Mouse (Mus musculus) layer of hippocampus, adult 8-10 months (tissue): Measurements from ENCODE around the gene Gstp2. TPM values are rescaled to one million over a fixed set of nuclear protein-coding genes. Genes with fewer than 3 reads are reported as not detected.
"Not testable (repeated sequence)": the region's sequence is repeated elsewhere in the genome, so short reads cannot be mapped to it uniquely, and the experiment has no call there.

Source experiments
- DNase-seq, 2 experiments: peaks; one replicate each; pipeline ENCODE4 v3.0.0; 2022; ENCODE audit warnings: low spot score in 2 of 2
- total RNA-seq, 4 experiments: library from RNA; stranded (reverse); gene quantifications; 2 replicates each; pipeline ENCODE4 v1.2.4; 2022

Gene Gstp2
- total RNA-seq, 4 experiments from 2014 or later, result 44.8 to 75.0 (median 48.9) TPM

GRCm38 (mm10) chr19:4051741-4052515 is 6.1 kb upstream of the Gstp2 start:
- peak in 1 of 2 experiments; percentile 46 for DNase-seq

GRCm38 (mm10) chr19:4051016-4051415 is 5.2 kb upstream of the Gstp2 start:
- no peak for DNase-seq

DNA sequence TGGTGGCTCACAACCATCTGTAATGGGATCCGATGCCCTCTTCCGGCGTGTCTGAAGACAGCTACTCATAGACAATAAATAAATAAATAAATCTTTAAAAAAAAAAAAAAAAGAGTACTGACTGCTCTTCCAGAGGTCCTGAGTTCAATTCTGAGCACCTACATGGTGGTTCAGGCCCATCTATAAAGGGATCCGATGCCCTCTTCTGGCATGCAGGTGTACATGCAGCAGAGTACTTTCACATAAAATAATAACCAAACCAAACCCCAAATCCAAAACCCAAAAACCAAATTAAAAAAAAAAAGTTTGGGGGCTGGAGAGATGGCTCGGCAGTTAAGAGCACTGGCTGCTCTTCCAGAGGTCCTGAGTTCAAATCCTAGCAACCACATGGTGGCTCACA is 3.2 kb upstream of the Gstp2 start:
- not testable (repeated sequence) for DNase-seq

DNA sequence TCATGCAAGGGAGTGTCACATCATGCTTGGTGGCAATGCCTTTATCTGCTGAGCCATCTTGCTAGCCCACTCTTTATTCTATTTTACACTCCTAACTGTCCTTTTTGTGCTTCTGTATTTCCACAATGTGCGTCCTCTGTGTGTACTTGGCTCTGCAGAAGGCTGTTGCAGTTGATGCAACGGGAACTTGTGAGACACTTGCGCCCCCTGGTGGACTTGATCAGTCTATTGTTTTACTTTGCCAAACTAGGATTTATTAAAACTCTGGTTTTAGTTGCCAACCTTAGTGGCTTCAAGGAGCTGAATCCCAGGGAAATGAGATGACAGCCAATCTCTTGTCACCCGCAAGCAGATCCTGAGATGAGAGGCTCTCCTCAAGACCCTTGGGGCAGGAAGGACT is 2.0 kb upstream of the Gstp2 start:
- DNase-seq, result peak in 1 of 2 experiments; percentile 73

GRCm38 (mm10) chr19:4046866-4047254 is 1.0 kb upstream of the Gstp2 start:
- no peak for DNase-seq

- DNase-seq, result not testable (repeated sequence)
Measured at GRCm38 (mm10) chr19:4044109-4044508, 1.7 kb downstream of the Gstp2 start.

DNA sequence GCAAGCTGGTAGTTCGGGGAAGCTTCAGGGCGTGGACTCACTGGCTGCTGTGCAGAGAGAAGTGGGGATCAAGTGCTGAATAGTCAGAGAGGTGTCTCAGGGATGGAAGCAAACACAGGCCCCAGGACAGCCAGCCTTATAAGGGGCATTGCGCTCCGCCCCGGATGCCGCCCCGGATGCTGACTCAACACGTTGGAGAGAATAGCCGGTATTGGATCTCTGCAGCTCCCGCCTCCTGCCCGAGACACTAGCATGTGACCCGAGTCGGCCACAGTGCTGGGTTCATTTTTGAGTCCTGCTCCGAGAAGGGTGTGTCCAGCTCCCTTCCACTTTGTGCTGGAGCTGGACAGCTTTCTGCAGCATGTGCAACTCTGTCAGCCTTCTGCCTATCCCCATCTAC is 3.7 kb downstream of the Gstp2 start:
- DNase-seq, result no peak

- DNase-seq, result not testable (repeated sequence)
Measured at GRCm38 (mm10) chr19:4041500-4041899, 4.3 kb downstream of the Gstp2 start.

DNA sequence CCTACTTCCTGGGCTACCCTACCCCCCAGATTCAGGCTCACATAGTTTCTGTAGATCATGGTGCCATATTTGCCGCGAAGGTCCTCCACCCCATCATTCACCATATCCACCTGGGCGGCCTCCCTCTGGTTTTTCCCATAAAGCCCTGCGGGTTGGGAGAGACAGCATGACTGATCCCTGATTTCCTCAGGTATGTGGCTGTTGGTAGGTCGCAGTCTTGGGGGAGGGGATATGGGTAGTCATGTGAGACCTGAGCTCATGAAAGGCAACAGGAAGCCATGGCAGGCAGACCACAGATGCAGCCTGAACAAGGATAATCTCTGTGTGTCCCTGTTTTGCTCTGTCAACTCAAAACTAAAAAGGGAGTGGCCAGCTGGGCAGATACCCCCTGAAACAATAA is 4.9 kb downstream of the Gstp2 start:
- DNase-seq, result not testable (repeated sequence)

- DNase-seq, result peak; percentile 88 to 91
Measured at GRCm38 (mm10) chr19:4037788-4038232, 8.0 kb downstream of the Gstp2 start, which contains the start of gene Gstp1. Gene Gstp1, minus strand, starts transcription at chr19:4037985.

DNA sequence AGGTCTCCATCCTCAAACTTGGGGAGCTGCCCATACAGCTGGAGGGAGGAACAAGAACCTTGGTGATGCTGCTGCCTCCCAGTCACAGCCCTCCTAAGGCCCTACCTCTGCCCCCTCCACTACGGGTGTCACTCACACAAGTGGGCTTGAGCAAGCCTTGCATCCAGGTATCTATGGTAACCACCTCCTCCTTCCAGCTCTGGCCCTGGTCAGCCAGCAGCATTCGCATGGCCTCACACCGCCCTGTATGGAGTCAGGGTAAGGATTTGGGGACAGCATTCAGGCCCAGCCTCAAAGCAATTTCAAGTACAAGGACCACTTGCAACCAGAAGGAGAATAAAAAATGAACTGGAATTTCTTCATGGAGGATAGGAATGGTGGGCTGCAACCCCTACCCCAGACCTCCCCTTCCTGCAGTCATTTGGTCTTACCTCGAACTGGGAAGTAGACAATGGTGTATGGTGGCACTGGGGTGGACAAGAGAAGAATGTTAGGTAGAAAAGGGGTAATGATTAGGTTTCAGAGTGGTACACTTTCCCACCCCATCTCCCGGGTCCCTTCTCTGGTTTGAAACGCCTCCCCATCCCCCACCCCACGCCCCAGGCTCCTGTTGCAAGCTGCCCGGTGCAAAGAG is 8.6 kb downstream of the Gstp2 start:
- not testable (repeated sequence) for DNase-seq

DNA sequence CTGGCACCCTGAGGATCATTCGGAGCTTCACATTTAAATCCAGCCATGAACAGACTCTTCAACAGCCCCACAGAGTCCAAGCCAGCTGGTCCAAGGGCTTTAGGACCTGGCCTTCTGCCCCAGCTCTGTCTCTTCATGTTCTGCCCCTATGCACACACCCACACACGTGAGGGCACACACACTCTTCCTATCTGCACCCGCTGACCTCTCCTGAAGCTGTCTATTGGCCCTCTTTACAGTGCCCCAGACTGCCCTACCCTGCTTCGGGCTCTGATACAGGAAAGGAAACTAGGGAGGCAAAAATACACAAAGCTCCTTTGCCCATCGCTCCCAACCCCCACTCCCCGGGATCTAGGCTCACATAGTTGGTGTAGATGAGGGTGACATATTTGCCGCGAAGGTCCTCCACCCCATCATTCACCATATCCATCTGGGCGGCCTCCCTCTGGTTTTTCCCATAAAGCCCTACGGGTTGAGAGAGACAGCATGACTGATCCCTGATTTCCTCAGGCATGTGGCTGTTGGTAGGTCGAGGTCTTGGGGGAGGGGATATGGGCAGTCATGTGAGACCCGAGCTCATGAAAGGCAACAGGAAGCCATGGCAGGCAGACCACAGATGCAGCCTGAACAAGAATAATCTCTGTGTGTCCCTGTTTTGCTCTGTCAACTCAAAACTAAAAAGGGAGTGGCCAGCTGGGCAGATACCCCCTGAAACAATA is 9.3 kb downstream of the Gstp2 start:
- DNase-seq, result no peak

DNA sequence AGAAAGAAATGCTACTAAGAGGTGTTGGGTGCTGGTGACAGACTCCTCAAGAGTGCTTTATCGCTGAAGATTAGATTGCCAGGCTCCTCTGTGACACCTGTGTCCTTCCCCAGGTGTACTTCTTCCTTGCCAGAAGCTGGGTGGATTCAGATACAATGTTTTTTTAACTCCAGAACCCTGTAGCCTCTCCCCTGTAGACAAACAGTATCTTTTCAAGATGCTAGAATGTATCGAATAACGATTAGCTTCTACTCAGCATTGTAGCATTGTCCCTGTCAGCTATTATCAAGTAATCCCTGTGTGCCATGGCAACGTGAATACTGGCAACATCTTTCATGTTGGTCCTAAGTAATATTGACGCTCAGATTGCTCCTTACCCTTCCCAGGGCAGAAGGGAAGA is 12.1 kb downstream of the Gstp2 start:
- no peak for DNase-seq

- DNase-seq, result no peak
Measured at GRCm38 (mm10) chr19:4033298-4033697, 12.5 kb downstream of the Gstp2 start.

DNA sequence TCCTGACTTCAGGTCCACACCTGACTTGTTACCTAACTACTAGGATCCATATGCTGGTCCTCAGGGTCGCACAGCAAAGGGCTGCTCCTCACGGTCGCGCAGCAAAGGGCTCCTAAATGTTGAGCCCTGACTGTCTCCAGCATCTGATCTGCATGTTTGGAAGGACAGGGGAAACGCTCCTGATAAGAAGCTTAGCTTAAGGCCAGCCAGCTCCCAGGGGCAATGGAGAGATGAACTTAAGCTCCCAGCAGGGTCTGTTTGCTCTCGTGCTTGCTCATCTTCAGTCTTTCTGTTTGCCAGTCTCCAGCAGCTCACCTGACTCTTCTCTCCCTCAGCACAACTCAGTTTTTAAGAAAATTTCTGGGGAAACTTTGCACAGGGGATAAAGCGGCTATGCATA is 13.2 kb downstream of the Gstp2 start:
- DNase-seq, result no peak

DNA sequence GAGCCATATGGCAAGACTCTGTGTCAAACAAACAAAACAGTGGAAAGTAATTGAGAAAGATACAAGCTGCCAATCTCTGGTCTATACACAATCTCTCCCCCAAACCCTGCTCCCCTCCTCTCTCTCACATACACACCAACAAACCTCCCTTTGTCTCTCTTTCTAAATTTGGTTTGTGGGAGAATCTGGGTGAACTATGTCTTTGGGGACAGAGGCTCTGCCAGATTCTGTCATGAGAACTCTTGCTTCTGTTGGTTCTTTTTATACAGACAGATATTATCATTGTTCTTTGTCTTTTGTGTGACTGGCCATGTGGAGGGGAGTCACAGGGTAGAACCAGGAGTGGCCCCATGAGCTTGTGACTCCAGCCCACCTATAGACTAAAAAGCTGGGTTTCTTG is 18.2 kb downstream of the Gstp2 start:
- no peak for DNase-seq

- no peak for DNase-seq
Measured at GRCm38 (mm10) chr19:4023185-4023584, 22.6 kb downstream of the Gstp2 start.

DNA sequence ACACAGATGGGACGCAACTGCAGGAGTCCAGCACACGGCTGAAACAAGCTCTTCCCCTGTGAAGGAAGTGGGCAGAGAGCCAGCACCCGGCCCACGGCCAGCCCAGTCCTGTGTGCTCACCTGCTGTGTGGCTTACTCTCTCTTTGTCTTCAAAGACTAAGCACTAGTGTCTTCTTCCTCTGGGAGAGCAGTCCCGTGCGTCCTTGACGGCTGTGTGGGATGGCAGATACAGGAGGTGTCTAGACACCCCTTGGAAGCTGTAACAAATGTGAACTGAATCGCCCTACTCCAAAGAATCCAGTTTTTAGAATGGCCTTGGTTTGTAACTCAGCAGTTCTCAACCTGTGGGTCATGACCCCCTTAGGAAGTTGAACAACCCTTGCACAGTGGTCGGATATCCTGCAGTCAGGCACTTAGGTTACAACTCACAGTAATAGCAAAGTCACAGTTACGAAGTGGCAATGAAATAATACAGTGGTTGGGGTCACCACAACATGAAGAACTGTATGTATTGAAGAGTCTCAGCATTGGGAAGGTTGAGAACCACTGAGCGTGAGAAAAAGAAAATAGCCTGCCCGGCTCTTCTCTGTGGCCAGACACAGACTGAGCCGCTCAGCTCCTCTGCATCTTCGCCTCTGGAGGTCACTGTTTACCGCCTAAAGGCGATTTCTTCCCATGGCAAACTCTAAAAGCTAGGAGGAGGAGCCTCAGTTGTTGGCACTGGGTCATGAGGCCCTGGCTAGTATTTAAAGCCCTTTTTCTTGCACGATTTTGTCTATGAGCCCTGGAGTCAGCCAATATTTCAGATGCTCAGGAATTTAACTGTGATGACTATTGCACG is 26.9 kb downstream of the Gstp2 start:
- DNase-seq, result peak; percentile 78 to 84

DNA sequence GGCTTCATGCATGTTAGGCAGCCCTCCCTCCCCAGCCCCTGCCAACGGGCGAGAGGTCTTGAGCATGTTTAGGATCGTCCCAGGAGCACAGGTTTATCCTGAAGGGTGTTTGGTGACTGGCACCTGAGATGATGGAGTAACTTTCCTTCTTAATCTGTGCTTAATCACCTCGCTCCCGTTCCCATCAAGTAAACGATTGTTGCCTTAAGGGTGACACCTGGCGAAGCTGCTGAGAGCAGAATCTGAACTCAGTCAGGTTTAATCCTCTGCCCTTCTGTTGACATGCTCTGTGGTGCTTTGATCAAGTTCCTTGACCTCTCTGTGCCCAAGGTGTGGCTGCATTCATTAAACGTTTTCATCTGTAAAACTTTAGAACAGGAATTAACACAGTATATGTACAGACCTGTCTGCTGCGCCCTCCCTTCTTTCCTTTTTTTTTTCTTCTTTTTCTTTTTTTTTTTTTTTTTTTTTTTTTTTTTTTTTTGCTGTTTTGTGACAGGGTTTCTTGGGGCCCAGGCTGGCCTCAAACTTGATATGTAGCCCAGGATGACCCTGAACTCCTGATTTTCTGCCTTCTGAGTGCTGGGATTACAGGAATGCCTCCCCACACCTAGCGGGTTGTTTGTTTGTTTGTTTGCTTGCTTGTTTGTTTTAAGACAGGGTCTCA is 27.8 kb downstream of the Gstp2 start:
- no peak for DNase-seq

GRCm38 (mm10) chr19:4015635-4016034 is 30.2 kb downstream of the Gstp2 start:
- no peak for DNase-seq

GRCm38 (mm10) chr19:4014802-4015201 is 31.0 kb downstream of the Gstp2 start:
- DNase-seq, result no peak
